Mouse (Mus musculus): ENCODE results near the gene Prg2. TPM values are rescaled to one million over a fixed set of nuclear protein-coding genes. Genes with fewer than 3 reads are reported as not detected.
A peak's percentile ranks its signal among the peaks of the same experiment; 100 is the strongest.

Gene Prg2
- polyA plus RNA-seq, 1 experiment from 2014 or later, result 0.35 TPM

DNA sequence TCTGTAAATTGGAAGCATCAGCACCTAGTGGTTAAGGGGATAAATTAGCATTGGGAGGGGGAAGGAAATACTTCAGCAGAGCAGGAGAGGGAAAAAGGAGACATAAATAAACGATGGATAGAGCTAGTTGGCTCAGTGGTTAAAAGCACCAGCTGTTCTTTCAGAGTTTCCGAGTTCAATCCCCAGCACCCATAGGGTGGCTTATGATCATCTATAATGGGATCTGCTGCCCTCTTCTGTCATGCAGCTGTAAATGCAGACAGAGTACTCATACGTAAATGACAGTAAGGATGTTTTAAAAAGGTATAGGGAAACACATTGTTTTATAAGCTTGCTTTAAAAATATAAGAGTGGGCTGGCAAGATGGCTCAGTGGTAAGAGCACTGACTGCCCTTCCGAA, 27.5 kb downstream of the Prg2 start:
- no peak overlapping the region for H3K9ac ChIP-seq

DNA sequence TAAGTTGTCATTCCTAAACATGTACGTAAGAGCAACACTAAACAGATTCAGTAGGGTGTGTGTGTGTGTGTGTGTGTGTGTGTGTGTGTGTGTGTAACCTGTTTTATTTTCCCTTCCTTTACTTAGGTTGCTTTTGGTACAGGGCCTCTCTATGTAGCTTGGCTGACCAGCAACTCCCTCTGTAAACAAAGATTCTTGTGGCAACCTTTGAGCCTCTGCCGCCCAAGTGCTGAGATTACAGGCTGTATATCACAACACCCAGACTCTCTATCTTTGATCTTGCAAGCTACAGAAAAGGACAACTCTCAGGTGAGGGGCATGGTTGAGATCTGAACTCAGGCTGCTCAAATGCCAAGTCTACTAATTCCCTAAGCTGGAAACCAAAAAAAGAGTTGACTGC, 29.0 kb downstream of the Prg2 start:
- H3K27ac ChIP-seq, result no peak overlapping the region
- WGBS, result 70% methylated on average over 2 of the region's 2 CpGs
- no peak for ATAC-seq (replicated peaks; ENCODE audit: insufficient number of reproducible peaks, insufficient read depth, low FRiP score, low read depth)

More for the DNA sequence above, 27.5 kb downstream of the Prg2 start:
- 31% methylated on average over 4 of the region's 4 CpGs for WGBS
- H3K4me2 ChIP-seq, result no peak overlapping the region
- H3K9me3 ChIP-seq (replicated peaks), result no peaks in the 10 kb centered on the region
- ATAC-seq (replicated peaks; ENCODE audit: insufficient number of reproducible peaks, insufficient read depth, low FRiP score, low read depth), result no peak
- H3K4me1 ChIP-seq (replicated peaks), result peaks cover 27% of the 10 kb centered on the region
- H3K36me3 ChIP-seq, result no peaks in the 10 kb centered on the region
- H3K4me3 ChIP-seq, result no peak overlapping the region
- no peak overlapping the region for H3K27ac ChIP-seq
- no peaks in the 10 kb centered on the region for H3K27me3 ChIP-seq

GRCm38 (mm10) chr2:85011906-85012604, 31.8 kb downstream of the Prg2 start:
- H3K4me1 ChIP-seq (replicated peaks), result peaks cover 27% of the 10 kb centered on the region
- H3K4me3 ChIP-seq, result no peak overlapping the region
- no peaks in the 10 kb centered on the region for H3K9me3 ChIP-seq (replicated peaks)
- H3K4me2 ChIP-seq, result no peak overlapping the region
- no peak overlapping the region for H3K9ac ChIP-seq
- 38% methylated on average over 9 of the region's 9 CpGs for WGBS
- H3K27me3 ChIP-seq, result no peaks in the 10 kb centered on the region
- peak overlapping the region; percentile 10; the same call in 1 of the 2 replicates for H3K27ac ChIP-seq
- H3K36me3 ChIP-seq, result no peaks in the 10 kb centered on the region
- ATAC-seq (replicated peaks; ENCODE audit: insufficient number of reproducible peaks, insufficient read depth, low FRiP score, low read depth), result no peak

More for the DNA sequence above, 29.0 kb downstream of the Prg2 start:
- Histone ChIP-seq H3K4me3 (no peak overlapping the region), H3K9me3 (replicated peaks) (no peaks in the 10 kb centered on the region), H3K36me3 (no peaks in the 10 kb centered on the region), H3K4me1 (replicated peaks) (peaks cover 22% of the 10 kb centered on the region), H3K4me2 (no peak overlapping the region), H3K9ac (no peak overlapping the region), H3K27me3 (no peaks in the 10 kb centered on the region)

- Histone ChIP-seq H3K9me3 (replicated peaks) (no peaks in the 10 kb centered on the region), H3K36me3 (no peaks in the 10 kb centered on the region), H3K9ac (no peak overlapping the region), H3K27ac (peak overlapping the region; percentile 10; the same call in 1 of the 2 replicates), H3K4me1 (replicated peaks) (peaks cover 27% of the 10 kb centered on the region), H3K4me3 (no peak overlapping the region), H3K4me2 (no peak overlapping the region), H3K27me3 (no peaks in the 10 kb centered on the region)
- no peak for ATAC-seq (replicated peaks; ENCODE audit: insufficient number of reproducible peaks, insufficient read depth, low FRiP score, low read depth)
- WGBS, result 51% methylated on average over 14 of the region's 14 CpGs
Measured at GRCm38 (mm10) chr2:85012679-85013078, 32.4 kb downstream of the Prg2 start.

DNA sequence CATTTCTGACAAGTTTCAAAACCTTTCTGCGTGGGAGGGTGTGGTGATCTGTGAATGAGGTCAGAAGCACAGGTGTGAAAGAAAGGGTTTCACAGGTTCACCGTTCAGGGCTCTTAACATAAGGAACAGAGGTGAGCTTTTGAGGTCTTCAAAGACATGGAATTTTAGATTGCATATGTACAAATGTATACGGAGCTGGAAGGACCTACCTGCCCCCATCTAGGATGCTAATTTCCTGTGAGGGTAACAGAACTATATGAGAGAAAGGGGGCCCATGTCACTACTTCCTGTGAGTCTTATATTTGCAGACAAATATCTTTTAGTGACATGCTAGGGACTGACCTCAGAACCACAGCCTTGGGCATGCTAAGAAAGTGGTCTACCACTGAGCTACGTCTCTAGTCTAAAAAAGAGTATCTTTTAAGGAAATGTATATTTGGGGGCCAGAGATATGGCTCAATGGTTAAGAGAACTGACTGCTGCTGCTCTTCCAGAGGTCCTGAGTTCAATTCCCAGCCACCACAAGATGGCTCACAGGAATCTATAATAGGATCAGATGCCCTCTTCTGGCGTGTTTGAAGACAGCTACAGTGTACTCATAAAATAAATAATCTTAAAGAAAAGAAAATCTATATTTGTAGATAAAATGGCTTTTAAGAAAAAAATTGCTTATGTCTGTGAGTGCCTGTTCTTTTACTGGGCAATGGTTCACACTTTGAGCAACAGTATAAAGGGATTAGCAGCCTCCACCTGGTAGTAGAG, 33.7 kb downstream of the Prg2 start:
- 80% methylated on average over 5 of the region's 5 CpGs for WGBS
- Histone ChIP-seq H3K27me3 (no peaks in the 10 kb centered on the region), H3K9ac (no peak overlapping the region), H3K4me3 (no peak overlapping the region), H3K9me3 (replicated peaks) (no peaks in the 10 kb centered on the region), H3K4me1 (replicated peaks) (peaks cover 27% of the 10 kb centered on the region), H3K36me3 (no peaks in the 10 kb centered on the region), H3K27ac (no peak overlapping the region), H3K4me2 (no peak overlapping the region)
- no peak for ATAC-seq (replicated peaks; ENCODE audit: insufficient number of reproducible peaks, insufficient read depth, low FRiP score, low read depth)

DNA sequence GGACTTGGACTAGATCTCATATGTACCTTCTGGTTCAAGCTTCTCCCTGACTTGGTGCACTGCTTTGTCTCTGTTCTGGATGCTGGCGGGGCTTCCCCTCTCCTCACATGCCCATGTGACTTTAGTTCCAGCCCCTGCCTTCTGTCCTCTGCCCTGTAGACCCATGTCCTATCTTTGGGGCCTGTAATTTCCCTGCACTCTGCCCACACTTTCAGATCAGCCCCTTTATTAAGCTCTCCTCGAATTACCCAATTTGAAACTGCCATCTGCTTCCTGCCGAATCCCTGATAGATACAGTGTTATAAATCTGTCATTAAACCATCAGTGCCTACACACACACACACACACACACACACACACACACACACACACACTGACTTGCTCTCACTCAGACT, 34.3 kb downstream of the Prg2 start:
- Histone ChIP-seq H3K36me3 (no peaks in the 10 kb centered on the region), H3K27ac (no peak overlapping the region), H3K4me1 (replicated peaks) (peaks cover 27% of the 10 kb centered on the region), H3K9me3 (replicated peaks) (no peaks in the 10 kb centered on the region), H3K27me3 (no peaks in the 10 kb centered on the region), H3K4me2 (no peak overlapping the region), H3K9ac (no peak overlapping the region), H3K4me3 (no peak overlapping the region)
- ATAC-seq (replicated peaks; ENCODE audit: insufficient number of reproducible peaks, insufficient read depth, low FRiP score, low read depth), result no peak
- WGBS, result 51% methylated on average over 3 of the region's 3 CpGs

DNA sequence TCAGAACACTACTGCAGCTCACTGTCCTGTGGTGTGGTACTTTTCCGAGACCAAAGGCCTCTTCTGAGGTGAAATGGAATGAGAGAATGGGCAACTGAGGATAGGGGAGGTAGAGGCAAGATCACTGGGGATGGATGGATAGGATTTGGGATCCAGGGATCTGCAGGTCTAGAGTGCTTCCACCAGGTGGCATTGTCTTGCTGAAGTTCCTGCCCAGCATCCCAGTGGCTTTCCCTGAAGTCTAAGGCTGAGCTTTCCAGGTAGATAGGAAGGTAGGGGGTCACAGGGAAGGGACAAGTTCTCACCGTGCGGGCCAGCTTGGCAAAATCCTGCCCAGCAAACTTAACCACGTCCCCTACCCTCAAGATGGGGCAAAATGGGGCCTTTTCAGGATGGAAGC, 41.8 kb downstream of the Prg2 start:
- 16% methylated on average over 4 of the region's 4 CpGs for WGBS
- no peak for ATAC-seq (replicated peaks; ENCODE audit: insufficient number of reproducible peaks, insufficient read depth, low FRiP score, low read depth)
- no peaks in the 10 kb centered on the region for H3K4me1 ChIP-seq (replicated peaks)

DNA sequence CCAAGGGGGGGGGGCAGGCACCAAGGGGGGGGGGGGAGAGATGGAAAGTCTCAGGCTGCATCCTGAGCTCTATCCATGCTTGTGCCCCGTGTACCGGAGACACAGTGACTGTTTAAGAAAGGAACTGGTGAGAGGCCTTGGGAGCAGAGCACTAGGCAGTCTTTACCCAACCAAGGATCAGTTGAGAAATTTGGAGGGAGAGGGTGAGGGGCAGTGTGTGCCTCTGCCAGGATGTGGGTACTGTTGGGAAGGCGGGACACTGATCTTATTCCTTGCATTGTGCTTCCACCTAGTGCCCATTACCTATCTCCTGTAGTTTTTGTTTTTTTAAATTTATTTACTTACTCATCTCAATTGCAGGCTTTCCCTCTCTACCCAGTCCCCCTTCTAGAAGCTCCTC, 45.9 kb downstream of the Prg2 start:
- H3K4me1 ChIP-seq (replicated peaks), result no peaks in the 10 kb centered on the region
- 67% methylated on average over 3 of the region's 3 CpGs for WGBS
- H3K36me3 ChIP-seq, result no peaks in the 10 kb centered on the region
- H3K27me3 ChIP-seq, result no peaks in the 10 kb centered on the region
- H3K9ac ChIP-seq, result no peak overlapping the region
- H3K27ac ChIP-seq, result no peak overlapping the region
- no peak for ATAC-seq (replicated peaks; ENCODE audit: insufficient number of reproducible peaks, insufficient read depth, low FRiP score, low read depth)
- H3K4me3 ChIP-seq, result no peak overlapping the region
- H3K4me2 ChIP-seq, result no peak overlapping the region
- no peaks in the 10 kb centered on the region for H3K9me3 ChIP-seq (replicated peaks)

More for the DNA sequence above, 41.8 kb downstream of the Prg2 start:
- Histone ChIP-seq H3K4me3 (no peak overlapping the region), H3K27ac (no peak overlapping the region), H3K4me2 (no peak overlapping the region), H3K27me3 (no peaks in the 10 kb centered on the region), H3K9me3 (replicated peaks) (no peaks in the 10 kb centered on the region), H3K36me3 (no peaks in the 10 kb centered on the region), H3K9ac (no peak overlapping the region)

GRCm38 (mm10) chr2:85027281-85027680, 47.0 kb downstream of the Prg2 start:
- H3K27ac ChIP-seq, result no peak overlapping the region
- H3K27me3 ChIP-seq, result no peaks in the 10 kb centered on the region
- no peaks in the 10 kb centered on the region for H3K4me1 ChIP-seq (replicated peaks)
- H3K36me3 ChIP-seq, result no peaks in the 10 kb centered on the region
- ATAC-seq (replicated peaks; ENCODE audit: insufficient number of reproducible peaks, insufficient read depth, low FRiP score, low read depth), result no peak
- 54% methylated on average over 5 of the region's 5 CpGs for WGBS
- no peak overlapping the region for H3K4me2 ChIP-seq
- H3K9ac ChIP-seq, result no peak overlapping the region
- H3K9me3 ChIP-seq (replicated peaks), result no peaks in the 10 kb centered on the region
- no peak overlapping the region for H3K4me3 ChIP-seq

GRCm38 (mm10) chr2:85029897-85030296, 49.6 kb downstream of the Prg2 start:
- 56% methylated on average over 6 of the region's 6 CpGs for WGBS
- Histone ChIP-seq H3K4me1 (replicated peaks) (no peaks in the 10 kb centered on the region), H3K27ac (no peak overlapping the region), H3K9me3 (replicated peaks) (no peaks in the 10 kb centered on the region), H3K4me2 (no peak overlapping the region), H3K4me3 (no peak overlapping the region), H3K9ac (no peak overlapping the region), H3K36me3 (no peaks in the 10 kb centered on the region), H3K27me3 (no peaks in the 10 kb centered on the region)
- ATAC-seq (replicated peaks; ENCODE audit: insufficient number of reproducible peaks, insufficient read depth, low FRiP score, low read depth), result no peak

DNA sequence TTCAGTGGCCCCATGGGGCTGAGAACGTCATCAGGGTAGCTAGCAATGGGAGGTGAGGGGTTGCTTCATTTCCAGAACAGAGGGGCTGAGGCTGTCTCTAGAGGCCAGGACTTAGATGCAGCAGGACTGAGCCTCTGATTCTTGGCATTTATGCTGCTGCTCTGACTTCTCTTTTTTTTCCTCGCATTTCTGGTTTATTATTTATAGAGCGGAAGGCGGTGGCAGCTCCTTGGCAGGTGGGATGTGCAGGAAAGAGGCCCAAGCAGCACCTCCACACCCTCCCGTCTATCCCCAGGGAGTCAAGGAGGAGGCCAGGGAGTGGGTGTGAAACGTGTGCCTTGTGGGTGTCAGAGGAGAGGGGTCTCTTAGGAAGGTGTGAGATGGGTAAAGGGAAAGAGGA, 50.7 kb downstream of the Prg2 start:
- WGBS, result 58% methylated on average over 6 of the region's 6 CpGs
- Histone ChIP-seq H3K4me1 (replicated peaks) (no peaks in the 10 kb centered on the region), H3K27me3 (no peaks in the 10 kb centered on the region), H3K9ac (no peak overlapping the region), H3K4me3 (no peak overlapping the region), H3K36me3 (no peaks in the 10 kb centered on the region), H3K4me2 (no peak overlapping the region), H3K27ac (no peak overlapping the region), H3K9me3 (replicated peaks) (no peaks in the 10 kb centered on the region)
- no peak for ATAC-seq (replicated peaks; ENCODE audit: insufficient number of reproducible peaks, insufficient read depth, low FRiP score, low read depth)

DNA sequence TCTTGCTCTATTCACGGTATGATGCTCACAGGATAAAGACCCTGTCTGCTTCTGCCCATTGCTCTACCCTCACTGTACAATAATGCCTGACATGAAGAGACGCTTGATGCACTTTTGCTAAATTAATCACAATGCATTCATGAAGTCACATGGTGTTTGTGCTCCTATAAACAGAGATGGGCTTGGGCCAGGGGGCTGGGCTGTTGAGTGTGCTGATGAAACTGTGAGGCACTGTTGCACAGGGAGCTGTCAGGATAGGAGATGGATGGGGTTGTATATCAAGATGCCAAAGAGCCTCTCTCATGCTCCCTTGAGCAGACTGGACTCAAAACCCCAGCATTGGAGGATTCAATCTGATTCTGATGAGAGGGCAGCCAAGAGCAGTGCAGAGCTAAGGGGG, 52.9 kb downstream of the Prg2 start:
- no peak overlapping the region for H3K4me2 ChIP-seq
- H3K4me3 ChIP-seq, result no peak overlapping the region
- 72% methylated on average over 2 of the region's 2 CpGs for WGBS

More for the DNA sequence above, 52.9 kb downstream of the Prg2 start:
- peaks cover 8% of the 10 kb centered on the region for H3K4me1 ChIP-seq (replicated peaks)
- H3K27me3 ChIP-seq, result no peaks in the 10 kb centered on the region
- no peak overlapping the region for H3K9ac ChIP-seq
- no peaks in the 10 kb centered on the region for H3K9me3 ChIP-seq (replicated peaks)
- no peak overlapping the region for H3K27ac ChIP-seq
- ATAC-seq (replicated peaks; ENCODE audit: insufficient number of reproducible peaks, insufficient read depth, low FRiP score, low read depth), result no peak
- H3K36me3 ChIP-seq, result no peaks in the 10 kb centered on the region

Measured in heart, embryonic 15.5 days (tissue).